Mouse (Mus musculus) heart, adult 10 weeks (tissue): ENCODE measurements around the gene Olfr1500. TPM values are rescaled to one million over a fixed set of nuclear protein-coding genes. Genes with fewer than 3 reads are reported as not detected.

Source experiments
- polyA plus RNA-seq: library from polyadenylated mRNA; stranded (reverse); fragments of 350-450 nt; fragmentation: Illumina TruSeq; extraction: RNeasy Lipid Tissue Mini Kit (QIAGEN cat#74804); gene quantifications from one replicate; pipeline ENCODE4 v1.2.3, GENCODE M21; 2014; ENCODE audit warnings: low read depth, low replicate concordance

The Olfr1500 gene
- polyA plus RNA-seq = not detected

GRCm38 (mm10) chr19:13830388-13830787 is at the start of gene Olfr1500:
Gene Olfr1500 (minus strand): TSS chr19:13830488.

GRCm38 (mm10) chr19:13861495-13861894 is 31.2 kb upstream of the Olfr1500 start, which contains the start of gene Olfr1502:
Gene Olfr1502 (plus strand): TSS chr19:13861795.

DNA sequence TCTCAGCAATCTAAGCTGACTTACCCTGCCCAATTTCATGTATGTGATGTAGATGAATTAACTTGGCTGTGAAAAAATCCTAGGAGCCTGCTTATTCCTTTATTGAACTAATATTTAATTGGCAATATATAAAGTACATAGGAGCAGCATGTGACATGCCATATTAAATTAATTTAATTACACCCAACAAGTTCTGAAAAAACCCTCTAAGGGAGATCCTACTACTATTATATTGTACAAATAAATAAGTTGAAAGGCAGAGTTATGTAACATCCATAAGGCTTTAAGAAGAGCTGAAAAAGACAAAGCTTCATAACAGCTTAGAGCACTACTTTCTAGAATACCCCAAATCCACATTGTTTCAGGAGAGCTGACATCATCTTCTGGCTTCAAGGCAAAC is 20.3 kb upstream of the Olfr1500 start, which contains the start of gene Olfr1501:
Olfr1501 (minus strand) TSS at position 101 of the 400 bp plus-strand sequence.

GRCm38 (mm10) chr19:13819347-13819746 is 10.9 kb downstream of the Olfr1500 start, which contains the start of gene Olfr1499:
Gene Olfr1499 (minus strand): TSS chr19:13819447.

DNA sequence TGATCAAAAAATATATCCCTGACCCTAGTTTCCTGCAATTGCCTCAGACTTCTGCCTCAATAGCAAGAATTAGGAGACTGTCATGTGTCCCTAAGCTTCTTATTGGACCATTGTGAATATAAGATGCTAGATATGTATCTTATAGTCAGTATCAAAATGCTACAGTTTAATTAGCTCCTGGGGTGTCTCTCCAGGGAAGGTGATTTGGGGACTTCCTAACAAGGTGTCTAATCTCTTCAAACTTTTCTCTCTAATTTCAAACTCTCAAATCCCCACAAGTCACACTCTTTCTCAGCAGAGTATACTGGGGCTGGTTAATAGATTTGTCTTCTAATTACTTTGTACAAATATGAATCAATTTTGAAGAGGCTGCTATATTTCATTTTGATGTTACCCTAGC is 32.2 kb downstream of the Olfr1500 start, which contains the start of gene Olfr1497:
Olfr1497 (minus strand) TSS at position 101 of the 400 bp plus-strand sequence.

GRCm38 (mm10) chr19:13777578-13777977 is 52.7 kb downstream of the Olfr1500 start, which contains the start of gene Olfr1496:
Gene Olfr1496 (plus strand): TSS chr19:13777878.

Other genes with a start within 250 kb of the Olfr1500 start
- gene Olfr1484, start 247.0 kb downstream of the Olfr1500 start, polyA plus RNA-seq = not detected
- not detected for gene Olfr1487, start 213.1 kb downstream of the Olfr1500 start, polyA plus RNA-seq
- not detected for gene Olfr1489, start 198.9 kb downstream of the Olfr1500 start, polyA plus RNA-seq
- not detected for gene Olfr1490, start 179.4 kb downstream of the Olfr1500 start, polyA plus RNA-seq
- gene Olfr1491, start 133.2 kb downstream of the Olfr1500 start, polyA plus RNA-seq = not detected
- gene Olfr1493-ps1, start 107.2 kb downstream of the Olfr1500 start, polyA plus RNA-seq = not detected
- not detected for gene Olfr1494, start 90.8 kb downstream of the Olfr1500 start, polyA plus RNA-seq
- not detected for gene Olfr1495, start 65.9 kb downstream of the Olfr1500 start, polyA plus RNA-seq
- not detected for gene Olfr1496, start 52.6 kb downstream of the Olfr1500 start, polyA plus RNA-seq
- not detected for gene Olfr1497, start 32.3 kb downstream of the Olfr1500 start, polyA plus RNA-seq
- gene Olfr1499, start 11.0 kb downstream of the Olfr1500 start, polyA plus RNA-seq = not detected
- gene Olfr1501, start 20.2 kb upstream of the Olfr1500 start, polyA plus RNA-seq = not detected
- gene Olfr1502, start 31.3 kb upstream of the Olfr1500 start, polyA plus RNA-seq = not detected
- gene Olfr1504, start 67.4 kb upstream of the Olfr1500 start, polyA plus RNA-seq = not detected
- gene Olfr1505, start 83.0 kb upstream of the Olfr1500 start, polyA plus RNA-seq = not detected